Mouse (Mus musculus): ENCODE results near the gene Smok3a. TPM values are rescaled to one million over a fixed set of nuclear protein-coding genes. Genes with fewer than 3 reads are reported as not detected.

Smok3a gene
- total and polyA plus RNA-seq, 3 experiments: not detected

DNA sequence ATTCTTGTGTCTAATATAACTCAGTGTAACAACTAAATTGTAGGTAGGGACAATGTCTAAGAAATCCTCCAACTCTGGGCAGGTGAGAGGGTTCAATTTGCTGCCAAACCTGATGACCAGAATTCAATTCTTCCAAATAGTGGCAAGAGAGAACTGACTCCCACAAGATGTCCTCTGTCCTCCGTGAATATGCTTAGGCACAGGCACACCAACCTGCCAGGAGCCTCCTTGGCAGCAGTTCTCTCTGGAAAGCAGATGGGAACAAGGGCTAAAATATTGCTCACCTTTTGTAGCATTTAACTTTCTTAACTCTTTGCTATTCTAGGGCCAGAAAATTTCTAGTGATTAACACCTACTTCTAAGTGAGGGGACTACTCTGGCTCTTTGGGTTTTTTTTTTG is 43.8 kb upstream of the Smok3a start:
- Histone ChIP-seq H3K9me3 (replicated peaks; ENCODE audit: low read length) (no peaks in the 10 kb centered on the region), H3K9ac (ENCODE audit: insufficient read depth, low read depth) (no peak overlapping the region), H3K4me3 (replicated peaks in 1 of 3; ENCODE audit: low read depth in 2 of 3, low read length in 2 of 3, poor library complexity in 1 of 3) (no peak overlapping the region), H3K79me2 (replicated peaks; ENCODE audit: control insufficient read depth, extremely low read depth, insufficient read depth, poor library complexity, severe bottlenecking) (no peaks in the 10 kb centered on the region), H3K4me1 (ENCODE audit: control insufficient read depth in 1 of 2, insufficient read depth in 2 of 2) (peaks cover 0 to 4% of the 10 kb centered on the region in 2 experiments; a peak in 1 of 4 replicates), H3K36me3 (replicated peaks in 1 of 2; ENCODE audit: control insufficient read depth in 1 of 2, insufficient read depth in 1 of 2, low read length in 1 of 2) (no peaks in the 10 kb centered on the region), H3K27ac (ENCODE audit: insufficient read depth, low read depth) (no peak overlapping the region), H3K27me3 (replicated peaks) (peaks cover 12% of the 10 kb centered on the region), H3K4me2 (ENCODE audit: insufficient read depth, low read depth, poor library complexity, severe bottlenecking) (no peak overlapping the region)
- dilution Hi-C loops (cut with MboI; ENCODE audit: extremely low pct_ligation_motif_present, extremely low pct_unique_long_range_greater_than_20kb, low sequenced_read_pairs): no loop called here
- in situ Hi-C loops (cut with MboI; ENCODE audit: low pct_ligation_motif_present, low pct_unique_long_range_greater_than_20kb, low sequenced_read_pairs): no loop called here
- TF ChIP-seq CHD2 (IDR thresholded peaks at IDR 0.05; ENCODE audit: low read length): no peak
- TF ChIP-seq ZNF384 (IDR thresholded peaks at IDR 0.05; ENCODE audit: low read depth, low read length): peak; percentile 77; the same call in 1 of the 2 replicates
- no peak for DNase-seq (ENCODE audit: extremely low read depth)

DNA sequence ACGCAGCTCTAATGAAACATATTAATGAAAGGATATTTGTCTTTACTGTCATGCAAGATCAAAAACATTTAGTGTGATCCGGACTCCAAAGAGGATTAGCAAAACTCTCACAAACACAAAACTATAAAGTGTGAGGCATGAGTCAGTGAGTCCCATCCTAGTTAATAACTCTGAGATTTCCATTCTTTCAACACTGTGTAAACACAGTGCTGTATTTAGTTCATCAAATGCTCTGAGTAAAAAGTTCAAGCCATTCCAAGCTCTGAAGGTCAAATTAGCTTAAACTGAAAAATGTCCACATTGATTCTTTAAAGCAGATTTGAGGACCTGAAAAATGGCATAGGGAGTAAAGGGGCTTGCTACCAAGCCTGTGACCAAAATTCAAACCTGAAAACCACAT is 42.0 kb upstream of the Smok3a start:
- no peaks in the 10 kb centered on the region for H3K9me3 ChIP-seq (replicated peaks; ENCODE audit: low read length)
- in situ Hi-C loops (cut with MboI; ENCODE audit: low pct_ligation_motif_present, low pct_unique_long_range_greater_than_20kb, low sequenced_read_pairs) (no loop called here), dilution Hi-C loops (cut with MboI; ENCODE audit: extremely low pct_ligation_motif_present, extremely low pct_unique_long_range_greater_than_20kb, low sequenced_read_pairs) (no loop called here)
- TF ChIP-seq ZMIZ1 (IDR thresholded peaks at IDR 0.05; ENCODE audit: low read depth, low read length) (no peak), CHD1 (IDR thresholded peaks at IDR 0.05; ENCODE audit: low read depth, low read length) (no peak), POLR2A (IDR thresholded peaks at IDR 0.05; ENCODE audit: low read depth, low read length) (no peak), IRF4 (IDR thresholded peaks at IDR 0.05; ENCODE audit: low read depth, low read length) (no peak), MYC (IDR thresholded peaks at IDR 0.05; ENCODE audit: low read depth, low read length) (no peak), POLR2AphosphoS2 (IDR thresholded peaks at IDR 0.05; ENCODE audit: low read depth, low read length) (no peak), CHD2 (IDR thresholded peaks at IDR 0.05; ENCODE audit: low read length) (no peak), UBTF (IDR thresholded peaks at IDR 0.05; ENCODE audit: low read depth, low read length) (no peak), MAX (IDR thresholded peaks at IDR 0.05; ENCODE audit: low read length) (no peak), EP300 (IDR thresholded peaks at IDR 0.05; ENCODE audit: low read length) (no peak), ETS1 (conservative IDR thresholded peaks at IDR 0.05; ENCODE audit: low read depth, low read length) (no peak), HCFC1 (IDR thresholded peaks at IDR 0.05; ENCODE audit: low read depth, low read length) (no peak), RCOR1 (conservative IDR thresholded peaks at IDR 0.05; ENCODE audit: low read depth, low read length) (no peak), RAD21 (IDR thresholded peaks at IDR 0.05; ENCODE audit: low read depth, low read length) (no peak), ZKSCAN1 (IDR thresholded peaks at IDR 0.05; ENCODE audit: borderline replicate concordance, low read depth, low read length) (no peak), BHLHE40 (IDR thresholded peaks at IDR 0.05; ENCODE audit: low read depth, low read length) (no peak), USF1 (IDR thresholded peaks at IDR 0.05; ENCODE audit: low read depth, low read length) (no peak), MEF2A (IDR thresholded peaks at IDR 0.05; ENCODE audit: borderline replicate concordance, low read depth, low read length) (no peak), MAZ (IDR thresholded peaks at IDR 0.05; ENCODE audit: low read depth, low read length) (no peak)
- H3K27me3 ChIP-seq (replicated peaks): peaks cover 12% of the 10 kb centered on the region
- H3K9ac ChIP-seq (ENCODE audit: insufficient read depth, low read depth): no peak overlapping the region
- DNase-seq (ENCODE audit: extremely low read depth): no peak
- H3K79me2 ChIP-seq (replicated peaks; ENCODE audit: control insufficient read depth, extremely low read depth, insufficient read depth, poor library complexity, severe bottlenecking): no peaks in the 10 kb centered on the region
- H3K4me3 ChIP-seq (replicated peaks in 1 of 3; ENCODE audit: low read depth in 2 of 3, low read length in 2 of 3, poor library complexity in 1 of 3): no peak overlapping the region
- peaks cover 0 to 4% of the 10 kb centered on the region in 2 experiments; a peak in 1 of 4 replicates for H3K4me1 ChIP-seq (ENCODE audit: control insufficient read depth in 1 of 2, insufficient read depth in 2 of 2)
- H3K36me3 ChIP-seq (replicated peaks in 1 of 2; ENCODE audit: control insufficient read depth in 1 of 2, insufficient read depth in 1 of 2, low read length in 1 of 2): no peaks in the 10 kb centered on the region
- H3K4me2 ChIP-seq (ENCODE audit: insufficient read depth, low read depth, poor library complexity, severe bottlenecking): no peak overlapping the region
- H3K27ac ChIP-seq (ENCODE audit: insufficient read depth, low read depth): no peak overlapping the region

Data from CH12.LX (cell line).